Mouse (Mus musculus): ENCODE data around the gene Slc37a1. TPM values are rescaled to one million over a fixed set of nuclear protein-coding genes. Genes with fewer than 3 reads are reported as not detected.
A peak's percentile ranks its signal among the peaks of the same experiment; 100 is the strongest.

The Slc37a1 gene
- polyA plus RNA-seq, 1 experiment = 21.9 TPM

DNA sequence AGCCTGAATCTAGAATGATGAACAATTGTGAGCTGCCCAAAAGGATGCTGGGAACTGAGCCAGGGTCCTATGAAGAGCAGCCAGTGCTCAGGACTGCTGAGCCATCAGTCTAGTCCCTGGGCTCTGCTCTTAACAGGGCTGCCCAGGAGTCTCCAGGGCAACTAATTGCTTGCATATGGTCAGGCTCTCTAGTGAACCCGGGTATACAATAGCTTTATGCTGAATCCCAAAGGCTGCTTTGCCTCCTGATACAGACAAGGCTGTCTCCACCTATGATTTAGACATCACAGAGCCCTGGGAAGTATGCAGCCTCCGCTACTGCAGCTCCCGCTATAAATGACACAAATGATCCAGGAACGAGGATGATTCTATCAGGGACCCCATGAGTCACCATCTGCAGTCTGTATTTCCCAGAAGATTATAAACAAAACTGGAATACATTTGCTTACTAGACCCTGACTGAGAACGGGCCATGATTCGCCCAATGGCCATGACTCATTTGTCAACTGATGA, 22.7 kb downstream of the Slc37a1 start:
- TF ChIP-seq POLR2A (IDR thresholded peaks at IDR 0.05; ENCODE audit: borderline replicate concordance, control insufficient read depth, low read depth, low read length) (no peak), CTCF (IDR thresholded peaks at IDR 0.05; ENCODE audit: control insufficient read depth, insufficient read depth, low read length) (no peak)
- Histone ChIP-seq H3K4me3 (replicated peaks; ENCODE audit: control insufficient read depth, low read depth, low read length) (no peak overlapping the region), H3K27ac (ENCODE audit: control insufficient read depth, insufficient read depth, low read depth, low read length, poor library complexity) (no peak overlapping the region), H3K4me1 (ENCODE audit: control insufficient read depth, insufficient read depth, low read length) (peaks cover 2% of the 10 kb centered on the region; the same call in 1 of the 2 replicates)
- 84% methylated on average over 6 of the region's 6 CpGs for WGBS

DNA sequence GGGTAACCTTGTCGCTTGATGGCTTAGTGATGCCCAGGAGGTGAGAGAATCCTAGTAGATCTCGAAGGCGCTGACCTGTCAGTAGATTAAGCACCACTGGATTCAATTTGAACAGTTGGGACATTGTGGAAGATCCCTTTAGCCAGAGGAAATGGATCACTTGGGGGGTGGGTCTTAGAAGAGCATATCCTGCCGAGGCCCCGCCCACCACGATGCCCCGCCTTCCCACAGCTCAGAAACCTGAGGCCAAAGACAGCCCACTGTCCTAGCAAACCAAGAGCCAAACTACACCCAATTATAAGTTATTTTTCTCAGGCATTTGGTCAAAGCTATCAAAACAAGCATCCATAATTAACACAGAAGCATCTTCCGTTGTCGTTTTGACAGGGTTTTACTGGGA, 24.5 kb downstream of the Slc37a1 start:
- no peak overlapping the region for H3K4me3 ChIP-seq (replicated peaks; ENCODE audit: control insufficient read depth, low read depth, low read length)
- TF ChIP-seq CTCF (IDR thresholded peaks at IDR 0.05; ENCODE audit: control insufficient read depth, insufficient read depth, low read length) (no peak), POLR2A (IDR thresholded peaks at IDR 0.05; ENCODE audit: borderline replicate concordance, control insufficient read depth, low read depth, low read length) (no peak)
- no peaks in the 10 kb centered on the region for H3K4me1 ChIP-seq (ENCODE audit: control insufficient read depth, insufficient read depth, low read length)
- no peak overlapping the region for H3K27ac ChIP-seq (ENCODE audit: control insufficient read depth, insufficient read depth, low read depth, low read length, poor library complexity)
- WGBS = 83% methylated on average over 9 of the region's 9 CpGs

GRCm38 (mm10) chr17:31312648-31313047, 26.1 kb downstream of the Slc37a1 start:
- Histone ChIP-seq H3K27ac (ENCODE audit: control insufficient read depth, insufficient read depth, low read depth, low read length, poor library complexity) (no peak overlapping the region), H3K4me3 (replicated peaks; ENCODE audit: control insufficient read depth, low read depth, low read length) (no peak overlapping the region), H3K4me1 (ENCODE audit: control insufficient read depth, insufficient read depth, low read length) (no peaks in the 10 kb centered on the region)
- TF ChIP-seq POLR2A (IDR thresholded peaks at IDR 0.05; ENCODE audit: borderline replicate concordance, control insufficient read depth, low read depth, low read length) = no peak
- TF ChIP-seq CTCF (IDR thresholded peaks at IDR 0.05; ENCODE audit: control insufficient read depth, insufficient read depth, low read length) = no peak
- WGBS = 89% methylated on average over 10 of the region's 10 CpGs

GRCm38 (mm10) chr17:31315046-31315792, 28.6 kb downstream of the Slc37a1 start:
- TF ChIP-seq CTCF (IDR thresholded peaks at IDR 0.05; ENCODE audit: control insufficient read depth, insufficient read depth, low read length) (no peak), POLR2A (IDR thresholded peaks at IDR 0.05; ENCODE audit: borderline replicate concordance, control insufficient read depth, low read depth, low read length) (no peak)
- Histone ChIP-seq H3K27ac (ENCODE audit: control insufficient read depth, insufficient read depth, low read depth, low read length, poor library complexity) (no peak overlapping the region), H3K4me1 (ENCODE audit: control insufficient read depth, insufficient read depth, low read length) (no peaks in the 10 kb centered on the region), H3K4me3 (replicated peaks; ENCODE audit: control insufficient read depth, low read depth, low read length) (no peak overlapping the region)
- WGBS = 84% methylated on average over 13 of the region's 13 CpGs

- Histone ChIP-seq H3K4me3 (replicated peaks; ENCODE audit: control insufficient read depth, low read depth, low read length) (no peak overlapping the region), H3K4me1 (ENCODE audit: control insufficient read depth, insufficient read depth, low read length) (no peaks in the 10 kb centered on the region), H3K27ac (ENCODE audit: control insufficient read depth, insufficient read depth, low read depth, low read length, poor library complexity) (no peak overlapping the region)
- TF ChIP-seq POLR2A (IDR thresholded peaks at IDR 0.05; ENCODE audit: borderline replicate concordance, control insufficient read depth, low read depth, low read length) (no peak), CTCF (IDR thresholded peaks at IDR 0.05; ENCODE audit: control insufficient read depth, insufficient read depth, low read length) (no peak)
- WGBS = 82% methylated on average over 6 of the region's 6 CpGs
These were observed 29.4 kb downstream of the Slc37a1 start for GRCm38 (mm10) chr17:31315993-31316392.

- 66% methylated on average over 3 of the region's 3 CpGs for WGBS
- Histone ChIP-seq H3K4me1 (ENCODE audit: control insufficient read depth, insufficient read depth, low read length) (no peaks in the 10 kb centered on the region), H3K27ac (ENCODE audit: control insufficient read depth, insufficient read depth, low read depth, low read length, poor library complexity) (no peak overlapping the region), H3K4me3 (replicated peaks; ENCODE audit: control insufficient read depth, low read depth, low read length) (no peak overlapping the region)
- TF ChIP-seq POLR2A (IDR thresholded peaks at IDR 0.05; ENCODE audit: borderline replicate concordance, control insufficient read depth, low read depth, low read length) = no peak
- TF ChIP-seq CTCF (IDR thresholded peaks at IDR 0.05; ENCODE audit: control insufficient read depth, insufficient read depth, low read length) = no peak
These were observed 30.4 kb downstream of the Slc37a1 start for GRCm38 (mm10) chr17:31316998-31317397.

DNA sequence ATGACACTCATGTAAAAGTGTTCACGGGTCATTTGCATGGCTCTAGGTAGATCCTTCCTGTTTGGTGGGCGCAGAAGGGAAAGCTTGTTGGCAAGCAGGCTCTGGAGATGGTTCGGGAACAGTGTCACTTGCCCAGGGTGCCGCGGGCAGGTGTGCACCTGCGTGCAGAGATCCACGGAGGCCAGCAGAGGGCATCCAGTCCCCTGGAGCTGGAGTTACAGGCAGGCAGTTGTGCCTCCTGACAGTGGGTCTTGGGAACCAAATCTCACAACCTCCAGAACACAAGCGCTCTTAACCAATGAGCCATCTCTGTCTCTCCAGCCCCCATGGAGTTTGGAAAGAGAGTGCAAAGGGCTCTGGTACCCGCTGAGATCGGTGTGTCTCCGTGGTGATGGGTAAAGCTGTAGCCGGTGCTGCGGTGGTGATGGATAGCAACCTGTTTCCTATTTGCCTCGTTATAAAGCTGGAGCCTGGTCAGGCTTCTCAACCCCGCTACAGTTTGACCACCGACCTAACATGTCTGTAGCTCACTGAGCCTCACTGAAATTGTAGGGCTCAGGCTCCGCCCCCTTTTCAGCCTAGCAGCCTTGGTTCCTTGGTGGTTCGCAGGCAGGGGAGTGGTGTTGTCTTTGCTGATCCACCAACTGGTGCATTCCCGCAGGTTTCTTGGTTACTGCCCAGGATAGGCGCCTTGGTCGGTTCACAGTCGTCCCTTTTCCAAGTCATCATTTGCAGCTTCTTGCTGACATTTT, 31.1 kb downstream of the Slc37a1 start:
- no peak overlapping the region for H3K27ac ChIP-seq (ENCODE audit: control insufficient read depth, insufficient read depth, low read depth, low read length, poor library complexity)
- no peak overlapping the region for H3K4me3 ChIP-seq (replicated peaks; ENCODE audit: control insufficient read depth, low read depth, low read length)
- TF ChIP-seq POLR2A (IDR thresholded peaks at IDR 0.05; ENCODE audit: borderline replicate concordance, control insufficient read depth, low read depth, low read length) (no peak), CTCF (IDR thresholded peaks at IDR 0.05; ENCODE audit: control insufficient read depth, insufficient read depth, low read length) (0 out of 2 replicates have a peak, but pooled peaks have one; percentile 3)
- no peaks in the 10 kb centered on the region for H3K4me1 ChIP-seq (ENCODE audit: control insufficient read depth, insufficient read depth, low read length)
- 88% methylated on average over 22 of the region's 22 CpGs for WGBS

Measured in bone marrow, adult 2 months (tissue).